Mouse (Mus musculus): ENCODE data around the gene Tgm4.

Gene Tgm4

GRCm38 (mm10) chr9:123034426-123034825, at the start of gene Tgm4:
Gene Tgm4 (plus strand): TSS chr9:123034726.
- DNase-seq (ENCODE audit: low spot score), result no peak

GRCm38 (mm10) chr9:122998406-122999192, 35.9 kb upstream of the Tgm4 start:
- DNase-seq (ENCODE audit: low spot score), result no peak

GRCm38 (mm10) chr9:122999193-122999586, 35.3 kb upstream of the Tgm4 start:
- no peak for DNase-seq (ENCODE audit: low spot score)

GRCm38 (mm10) chr9:123004718-123005117, 29.8 kb upstream of the Tgm4 start:
- DNase-seq (ENCODE audit: low spot score), result no peak

- DNase-seq (ENCODE audit: low spot score), result no peak
Observed at GRCm38 (mm10) chr9:123006071-123006470, 28.5 kb upstream of the Tgm4 start.

GRCm38 (mm10) chr9:123020995-123021631, 13.4 kb upstream of the Tgm4 start, which contains the start of gene Tmem42:
Gene Tmem42 (plus strand): TSS chr9:123021326.
- peak; percentile 89 for DNase-seq (ENCODE audit: low spot score)

- no peak for DNase-seq (ENCODE audit: low spot score)
Observed at GRCm38 (mm10) chr9:123021636-123022379, 12.7 kb upstream of the Tgm4 start.

GRCm38 (mm10) chr9:123024201-123024600, 10.3 kb upstream of the Tgm4 start:
- no peak for DNase-seq (ENCODE audit: low spot score)

GRCm38 (mm10) chr9:123031496-123032246, 2.9 kb upstream of the Tgm4 start:
- DNase-seq (ENCODE audit: low spot score), result no peak

- DNase-seq (ENCODE audit: low spot score), result no peak
Observed at GRCm38 (mm10) chr9:123047665-123048064, 13.1 kb downstream of the Tgm4 start.

- DNase-seq (ENCODE audit: low spot score), result no peak
Observed at GRCm38 (mm10) chr9:123058724-123059292, 24.3 kb downstream of the Tgm4 start.

GRCm38 (mm10) chr9:123060172-123060571, 25.6 kb downstream of the Tgm4 start:
- DNase-seq (ENCODE audit: low spot score), result no peak

GRCm38 (mm10) chr9:123079149-123079548, 44.6 kb downstream of the Tgm4 start:
- DNase-seq (ENCODE audit: low spot score), result no peak

GRCm38 (mm10) chr9:123080355-123080754, 45.8 kb downstream of the Tgm4 start:
- no peak for DNase-seq (ENCODE audit: low spot score)

- DNase-seq (ENCODE audit: low spot score), result no peak
Observed at GRCm38 (mm10) chr9:123080796-123081195, 46.3 kb downstream of the Tgm4 start.

GRCm38 (mm10) chr9:123085373-123085772, 50.8 kb downstream of the Tgm4 start:
- no peak for DNase-seq (ENCODE audit: low spot score)

- DNase-seq (ENCODE audit: low spot score), result no peak
Observed at GRCm38 (mm10) chr9:123087558-123087957, 53.0 kb downstream of the Tgm4 start.

- DNase-seq (ENCODE audit: low spot score), result no peak
Observed at GRCm38 (mm10) chr9:123090844-123091243, 56.3 kb downstream of the Tgm4 start.

GRCm38 (mm10) chr9:123099631-123100455, 65.3 kb downstream of the Tgm4 start:
- no peak for DNase-seq (ENCODE audit: low spot score)

GRCm38 (mm10) chr9:123103425-123103824, 68.9 kb downstream of the Tgm4 start:
- no peak for DNase-seq (ENCODE audit: low spot score)

GRCm38 (mm10) chr9:123104362-123104761, 69.8 kb downstream of the Tgm4 start:
- DNase-seq (ENCODE audit: low spot score), result no peak
